Mouse (Mus musculus): ENCODE measurements around the gene Fam76b.
"Not testable (repeated sequence)": the region's sequence is repeated elsewhere in the genome, so short reads cannot be mapped to it uniquely, and the experiment has no call there.

Gene Fam76b

GRCm38 (mm10) chr9:13827406-13828086, at the start of gene Fam76b:
Fam76b (plus strand) TSS chr9:13827716.
- peak; percentile 99 to 100 for DNase-seq

- no peak for DNase-seq
Observed at GRCm38 (mm10) chr9:13781985-13782384, 45.5 kb upstream of the Fam76b start.

GRCm38 (mm10) chr9:13790864-13791263, 36.7 kb upstream of the Fam76b start:
- DNase-seq, result not testable (repeated sequence)

GRCm38 (mm10) chr9:13794302-13794701, 33.2 kb upstream of the Fam76b start:
- DNase-seq, result no peak

GRCm38 (mm10) chr9:13794756-13795155, 32.8 kb upstream of the Fam76b start:
- no peak for DNase-seq

GRCm38 (mm10) chr9:13804480-13804879, 23.0 kb upstream of the Fam76b start:
- no peak for DNase-seq

GRCm38 (mm10) chr9:13806854-13807253, 20.7 kb upstream of the Fam76b start:
- DNase-seq, result no peak

- DNase-seq, result no peak
Observed at GRCm38 (mm10) chr9:13807657-13808056, 19.9 kb upstream of the Fam76b start.

- DNase-seq, result no peak
Observed at GRCm38 (mm10) chr9:13809937-13810336, 17.6 kb upstream of the Fam76b start.

GRCm38 (mm10) chr9:13818369-13818768, 9.1 kb upstream of the Fam76b start:
- DNase-seq, result no peak

GRCm38 (mm10) chr9:13820774-13821173, 6.7 kb upstream of the Fam76b start:
- no peak for DNase-seq

- DNase-seq, result no peak
Observed at GRCm38 (mm10) chr9:13825896-13826295, 1.6 kb upstream of the Fam76b start.

GRCm38 (mm10) chr9:13826391-13826805, 1.1 kb upstream of the Fam76b start:
- DNase-seq, result peak; percentile 64 to 74

- DNase-seq, result peak; percentile 93 to 97
Observed at GRCm38 (mm10) chr9:13826832-13827405, 597 bp upstream of the Fam76b start, which contains the start of gene Cep57. Cep57 (minus strand) TSS chr9:13827107.

- DNase-seq, result no peak
Observed at GRCm38 (mm10) chr9:13828087-13828441, 548 bp downstream of the Fam76b start.

GRCm38 (mm10) chr9:13835256-13835655, 7.7 kb downstream of the Fam76b start:
- no peak for DNase-seq

- no peak for DNase-seq
Observed at GRCm38 (mm10) chr9:13836726-13837125, 9.2 kb downstream of the Fam76b start.

- no peak for DNase-seq
Observed at GRCm38 (mm10) chr9:13847591-13847990, 20.1 kb downstream of the Fam76b start.

- no peak for DNase-seq
Observed at GRCm38 (mm10) chr9:13848481-13849480, 21.3 kb downstream of the Fam76b start.

- DNase-seq, result no peak
Observed at GRCm38 (mm10) chr9:13853876-13854275, 26.4 kb downstream of the Fam76b start.

GRCm38 (mm10) chr9:13856247-13856646, 28.7 kb downstream of the Fam76b start:
- DNase-seq, result no peak

GRCm38 (mm10) chr9:13856777-13857176, 29.3 kb downstream of the Fam76b start:
- DNase-seq, result no peak

GRCm38 (mm10) chr9:13867646-13868045, 40.1 kb downstream of the Fam76b start:
- no peak for DNase-seq
